ENCODE assay signal across 8 mouse cellular contexts in genomic region chr10:111103086-111103485, GRCm38 (mm10).
DNase-seq lines count a peak whose midpoint lies in the region; ATAC-seq lines count a peak whose summit lies in the region.

No protein-coding gene starts in this region.

- ATAC-seq in inflammation-experienced regulatory T-cells, adult 6 months: peak; percentile 54

- DNase-seq in lung, adult 18-20 months: peak; percentile 40 to 52
- no peak for DNase-seq in lung, postnatal 14 days
- peak; percentile 40 for DNase-seq in brain, adult 2 months (ENCODE audit: low read depth, low spot score)
- peak; percentile 80 to 81 for DNase-seq in natural killer cell, adult 2 months (ENCODE audit: low spot score in 2 of 2)
- no peak for DNase-seq in cerebellum, postnatal 25 days
- no peak for DNase-seq in thymus, adult 18-20 months
- no peak for DNase-seq in c-Kit-positive CD71-positive TER-119-positive erythroid progenitor cells, embryonic 14.5 days (ENCODE audit: low spot score)

Comparison
In these comparisons a context has a peak if more than half of its experiments do, and no peak if none do; other contexts are left out.
1. DNase-seq: peak in lung, adult 18-20 months (2 of 2), brain, adult 2 months (single experiment) and natural killer cell, adult 2 months (2 of 2); none in lung, postnatal 14 days (single experiment), cerebellum, postnatal 25 days (0 of 2), thymus, adult 18-20 months (0 of 2) and c-Kit-positive CD71-positive TER-119-positive erythroid progenitor cells, embryonic 14.5 days (single experiment).